Mouse (Mus musculus) brown adipose tissue, adult 24 weeks (tissue): ENCODE results near the gene Elp5. TPM values are rescaled to one million over a fixed set of nuclear protein-coding genes. Genes with fewer than 3 reads are reported as not detected.
"Not testable (repeated sequence)": the region's sequence is repeated elsewhere in the genome, so short reads cannot be mapped to it uniquely, and the experiment has no call there.

ENCODE experiments used
- H3K27ac ChIP-seq: fragments of 200-500 bp; replicated peaks from 2 replicates; pipeline ENCODE4 v1.5.1; 2012; ENCODE audit warnings: low read depth, mild to moderate bottlenecking, low read length
- H3K4me1 ChIP-seq: fragments of 200-500 bp; 2 replicates; pipeline ENCODE4 v1.6.1; 2012; ENCODE audit warnings: low read length, mixed read lengths; ENCODE audit not compliant: control insufficient read depth, insufficient read depth, insufficient read length
- H3K4me3 ChIP-seq: fragments of 200-500 bp; 2 replicates; pipeline ENCODE4 v1.5.1; 2012; ENCODE audit warnings: low read depth, mild to moderate bottlenecking, low read length, moderate library complexity; ENCODE audit not compliant: insufficient read depth
- polyA plus RNA-seq: library from polyadenylated mRNA; stranded (reverse); fragments of >200 nt; gene quantifications from 2 replicates; pipeline ENCODE4 v1.2.4, GENCODE M21; 2012; ENCODE audit not compliant: missing spikeins, insufficient read depth, insufficient read length

Elp5 gene
- polyA plus RNA-seq, 1 experiment = 66.7 TPM

DNA sequence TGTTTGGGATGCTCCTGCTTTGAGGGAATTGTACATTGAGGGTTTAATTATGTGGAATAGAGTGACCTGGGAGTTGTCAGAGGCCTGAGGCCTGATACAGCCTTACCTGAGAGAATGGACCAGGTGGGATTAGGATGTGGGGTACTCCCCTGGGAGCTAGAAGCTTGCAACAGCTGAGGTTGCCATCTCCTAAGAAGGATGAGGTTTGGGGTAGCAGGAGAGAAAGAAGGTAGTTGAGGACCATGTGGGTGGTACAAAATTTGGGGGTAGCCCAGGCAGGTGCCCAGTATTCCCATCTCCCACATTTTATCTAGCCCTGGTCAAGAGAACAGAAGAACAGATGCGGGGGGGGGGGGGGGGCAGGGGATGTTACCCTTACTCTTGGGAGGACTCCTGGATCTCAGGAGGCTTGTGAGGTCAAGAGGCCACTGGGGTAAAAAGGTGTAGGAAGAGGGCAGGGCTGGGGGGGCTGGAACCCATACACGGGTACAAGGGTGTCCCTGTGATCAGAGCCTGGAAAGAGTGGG is 37.2 kb upstream of the Elp5 start:
- no peaks in the 10 kb centered on the region for H3K4me1 ChIP-seq
- no peak overlapping the region for H3K4me3 ChIP-seq
- H3K27ac ChIP-seq = no peak overlapping the region

DNA sequence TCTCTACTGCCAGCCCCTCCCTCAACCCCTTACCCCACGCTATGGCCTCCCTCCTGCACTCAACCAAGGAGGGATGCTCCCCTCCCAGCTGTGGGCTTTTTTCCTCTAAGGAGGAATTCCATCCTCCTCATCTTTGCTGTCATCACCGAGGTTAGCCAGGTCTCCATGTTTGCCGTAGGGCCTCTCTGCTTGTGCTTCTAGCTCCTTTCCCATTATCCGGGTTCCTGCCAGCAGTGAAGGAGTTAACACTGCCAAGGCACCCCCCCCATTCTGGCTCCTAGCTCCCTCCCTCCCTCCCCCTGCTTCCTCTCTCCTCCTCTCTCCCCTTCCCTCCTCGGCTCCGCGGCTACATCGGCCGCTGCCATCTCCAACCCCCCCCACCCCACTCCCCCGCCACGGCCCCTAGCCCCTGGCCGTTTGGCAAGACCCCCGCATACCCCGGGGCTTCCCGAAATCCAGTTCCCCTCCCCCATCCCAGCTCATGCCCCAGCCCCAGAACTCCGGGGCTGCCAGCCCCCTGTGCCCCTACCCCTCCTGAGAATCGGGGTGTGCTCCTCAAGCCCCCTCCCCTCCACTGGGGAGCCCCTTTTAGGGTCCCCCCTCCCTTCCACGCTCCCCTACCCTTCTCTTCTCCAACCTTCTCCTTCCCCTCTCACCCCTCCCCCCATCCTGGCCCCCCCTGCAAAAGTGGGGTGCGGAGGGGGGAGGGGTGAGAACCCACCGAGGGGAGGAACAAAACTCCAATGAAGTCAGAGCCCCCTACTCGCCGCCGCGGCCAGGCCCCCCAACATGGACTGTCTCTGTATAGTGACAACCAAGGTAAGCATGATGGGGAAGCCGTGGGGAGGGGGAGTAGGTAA is 36.0 kb upstream of the Elp5 start:
- Histone ChIP-seq H3K4me1 (0 out of 2 replicates have a peak, but pooled peaks cover 2% of the 10 kb centered on the region), H3K27ac (no peak overlapping the region), H3K4me3 (peak overlapping the region; percentile 27; the same call in 1 of the 2 replicates)

DNA sequence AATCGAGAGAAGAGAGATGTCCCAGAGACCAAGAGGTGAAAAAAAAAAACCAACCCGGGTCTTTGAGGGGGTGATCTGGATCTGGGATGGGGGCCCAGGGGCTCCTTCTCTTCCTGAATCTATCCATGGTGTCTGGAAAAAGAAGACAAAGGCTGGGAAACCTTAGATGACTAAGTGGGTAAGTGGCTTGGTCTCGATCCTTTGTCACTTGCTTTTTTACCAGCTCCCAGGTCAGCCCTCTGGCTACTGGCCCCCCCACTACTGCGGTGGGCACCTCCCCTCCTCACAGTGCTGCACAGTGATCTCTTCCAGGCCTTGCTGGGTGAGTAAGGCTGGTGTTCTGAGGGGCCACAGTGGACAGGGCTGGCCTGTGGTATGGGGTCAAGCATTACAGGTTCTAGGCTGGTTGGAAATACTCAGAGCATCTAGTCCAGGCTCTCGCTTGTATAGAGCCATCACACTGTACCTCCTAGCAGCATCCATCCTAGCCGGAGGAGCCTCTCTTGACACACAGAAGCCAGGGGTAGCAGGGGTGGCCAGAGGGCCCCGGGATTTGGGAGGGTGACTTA is 35.0 kb upstream of the Elp5 start:
- H3K4me1 ChIP-seq = 0 out of 2 replicates have a peak, but pooled peaks cover 2% of the 10 kb centered on the region

DNA sequence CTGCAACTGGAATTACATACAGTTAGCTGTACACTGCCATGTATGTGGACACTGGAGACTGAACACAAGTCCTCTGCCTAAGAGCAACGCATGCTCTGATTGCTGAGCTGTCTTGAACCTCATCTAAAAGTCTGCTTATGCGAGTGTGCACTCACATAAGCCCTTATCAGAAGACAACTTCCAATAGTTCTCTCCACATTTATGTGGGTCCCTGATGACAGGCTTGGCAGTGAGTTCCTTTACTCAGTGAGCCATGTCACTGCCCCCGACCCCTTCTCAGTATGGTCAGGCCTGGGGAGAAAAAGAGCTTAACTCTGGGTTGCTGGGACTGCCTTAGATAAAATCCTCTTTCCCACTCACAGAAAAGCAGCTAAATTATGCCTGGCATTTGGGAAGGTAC is 34.4 kb upstream of the Elp5 start, which contains the start of gene Dlg4:
Dlg4 (plus strand) TSS at position 274 of the 400 bp plus-strand sequence.
- Histone ChIP-seq H3K4me3 (no peak within 1 kb of the TSS), H3K4me1 (0 out of 2 replicates have a peak, but pooled peaks cover 2% of the 10 kb centered on the region), H3K27ac (no peak within 1 kb of the TSS)

More for the DNA sequence above, 35.0 kb upstream of the Elp5 start:
- Histone ChIP-seq H3K27ac (no peak overlapping the region), H3K4me3 (no peak overlapping the region)

DNA sequence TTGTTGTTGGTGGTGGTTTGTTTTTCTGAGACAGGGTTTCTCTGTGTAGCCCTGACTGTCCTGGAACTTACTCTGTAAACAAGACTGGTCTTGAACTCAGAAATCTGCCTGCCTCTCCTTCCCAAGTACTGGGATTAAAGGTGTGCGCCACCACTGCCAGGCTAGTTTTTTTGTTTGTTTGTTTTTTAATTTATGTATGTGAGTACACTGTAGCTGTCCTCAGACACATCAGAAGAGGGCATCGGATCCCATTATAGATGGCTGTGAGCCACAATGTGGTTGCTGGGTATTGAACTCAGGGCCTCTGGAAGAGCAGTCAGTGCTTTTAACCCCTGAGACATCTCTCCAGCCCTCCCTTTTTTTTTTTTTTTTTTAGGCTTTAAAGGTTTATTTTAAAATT is 33.9 kb upstream of the Elp5 start:
- H3K4me3 ChIP-seq, H3K4me1 ChIP-seq, H3K27ac ChIP-seq: not testable (repeated sequence)

DNA sequence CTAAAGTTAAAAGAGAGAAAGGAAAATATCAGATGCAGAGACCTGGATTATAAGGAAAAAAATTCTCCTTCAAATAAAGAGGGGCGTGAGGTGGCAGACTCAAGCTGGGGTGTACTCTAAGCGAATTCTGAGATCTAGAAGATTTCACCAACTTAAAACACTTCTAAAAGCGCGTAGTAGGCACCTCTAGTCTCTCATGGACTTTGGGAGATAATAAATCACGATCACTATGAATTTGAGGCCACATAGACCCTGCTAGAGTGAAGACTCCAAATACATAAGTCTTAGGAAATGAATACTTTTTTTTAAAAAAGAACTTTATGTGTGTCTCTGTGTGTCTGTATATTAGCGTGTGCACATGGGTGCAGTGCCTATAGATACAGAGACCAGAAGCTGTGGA is 33.4 kb upstream of the Elp5 start:
- H3K27ac ChIP-seq = no peak overlapping the region
- 0 out of 2 replicates have a peak, but pooled peaks cover 2% of the 10 kb centered on the region for H3K4me1 ChIP-seq
- no peak overlapping the region for H3K4me3 ChIP-seq

DNA sequence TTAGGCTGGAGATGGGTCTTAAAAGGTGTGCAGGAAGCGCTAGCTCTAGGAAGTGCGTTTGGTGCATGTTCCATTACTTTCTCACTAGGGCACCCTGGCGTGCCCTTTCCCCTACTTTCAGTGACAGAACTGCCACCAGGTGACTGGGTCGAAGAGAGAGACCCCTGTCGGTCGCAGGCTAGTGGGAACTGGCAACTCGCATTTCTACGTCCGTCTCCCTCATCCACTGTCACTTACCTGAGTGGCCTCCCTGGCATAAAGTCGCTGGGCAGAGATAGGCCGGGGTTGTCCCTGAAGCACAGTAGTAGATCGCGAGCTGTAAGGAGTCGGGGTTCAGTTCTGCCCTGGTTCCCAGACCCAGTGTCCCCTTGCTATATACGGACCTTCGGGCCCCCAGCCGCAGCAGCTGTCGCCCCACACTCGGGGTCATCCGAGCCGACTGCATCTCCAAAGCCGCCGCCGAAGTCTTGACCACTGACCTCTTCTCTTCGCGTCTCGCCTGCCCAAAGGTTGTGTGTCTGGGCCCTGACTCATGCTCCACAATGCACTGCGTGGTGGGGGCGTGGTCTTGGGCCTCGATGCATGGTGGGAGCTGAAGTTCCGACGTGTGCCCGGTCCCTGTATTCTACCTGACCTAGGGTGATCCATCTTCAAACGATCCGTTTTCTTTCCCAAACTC is 32.7 kb upstream of the Elp5 start, which contains the start of gene Acadvl:
Acadvl (minus strand) TSS at position 532 of the 679 bp plus-strand sequence.
- Histone ChIP-seq H3K4me1 (0 out of 2 replicates have a peak, but pooled peaks cover 2% of the 10 kb centered on the region), H3K4me3 (peak within 1 kb of the TSS; percentile 82), H3K27ac (peak within 1 kb of the TSS; percentile 98)

DNA sequence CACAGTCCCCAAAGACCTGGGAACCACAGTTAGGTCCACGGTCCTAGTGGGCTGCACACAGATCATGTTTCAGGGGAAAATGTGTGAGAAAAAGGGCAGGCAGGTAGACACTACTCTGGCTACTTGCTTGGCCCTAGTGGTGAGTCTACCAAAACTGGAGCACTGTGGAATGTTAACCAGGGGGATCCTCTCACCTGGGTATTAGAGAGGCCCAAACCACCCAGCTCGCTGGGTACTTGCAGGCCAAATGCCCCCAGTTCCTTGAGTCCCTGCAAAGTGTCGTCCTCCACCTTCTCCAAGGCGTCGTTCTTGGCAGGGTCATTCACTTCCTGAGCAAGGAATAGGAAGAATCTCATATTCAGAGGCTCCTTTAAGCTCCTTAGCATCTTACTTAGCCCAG is 31.7 kb upstream of the Elp5 start:
- H3K27ac ChIP-seq = peak overlapping the region; percentile 98
- H3K4me3 ChIP-seq = peak overlapping the region; percentile 82
- H3K4me1 ChIP-seq = 0 out of 2 replicates have a peak, but pooled peaks cover 2% of the 10 kb centered on the region

DNA sequence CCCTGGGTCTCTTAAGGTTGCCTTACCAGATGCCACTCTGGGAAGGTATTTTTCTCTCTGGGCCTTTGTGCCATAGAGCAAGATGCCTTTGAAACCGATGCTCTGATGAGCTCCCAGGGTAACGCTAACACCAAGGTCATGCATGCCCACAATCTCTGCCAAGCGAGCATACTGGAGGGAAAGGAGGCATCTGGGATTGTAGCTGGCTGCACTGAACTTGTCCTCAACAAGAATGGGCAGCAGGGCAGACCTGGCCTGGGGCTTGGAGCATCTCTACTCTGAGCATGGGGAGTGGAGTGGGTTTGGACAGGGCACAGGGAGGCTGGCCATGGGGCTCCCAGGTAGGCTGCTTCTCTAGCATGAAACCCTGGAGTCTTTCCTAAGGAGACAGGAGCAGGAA is 31.1 kb upstream of the Elp5 start:
- H3K27ac ChIP-seq = 0 out of 2 replicates have a peak overlapping the region, but pooled peaks have one; percentile 13
- 0 out of 2 replicates have a peak, but pooled peaks cover 2% of the 10 kb centered on the region for H3K4me1 ChIP-seq
- H3K4me3 ChIP-seq = peak overlapping the region; percentile 82; the same call in 1 of the 2 replicates

DNA sequence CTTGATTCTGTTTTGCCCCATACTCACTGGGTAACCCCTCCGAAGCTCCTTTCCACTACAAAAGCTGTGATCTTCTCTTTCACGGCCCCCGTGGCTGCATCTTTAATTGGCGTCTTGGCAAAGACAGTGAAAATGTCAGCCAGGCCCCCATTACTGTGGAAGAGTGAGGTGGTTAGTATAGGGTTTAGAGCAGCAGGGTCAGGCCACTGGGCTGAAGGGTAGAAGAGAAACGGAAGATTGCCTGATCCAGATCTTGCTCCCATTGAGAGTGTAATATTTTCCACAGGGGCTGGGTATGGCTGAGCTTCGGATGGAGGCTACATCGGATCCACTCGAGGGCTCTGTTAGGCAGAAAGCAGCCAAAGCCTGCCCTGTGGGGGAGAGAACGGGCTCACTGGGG is 30.6 kb upstream of the Elp5 start:
- no peak overlapping the region for H3K27ac ChIP-seq
- no peak overlapping the region for H3K4me3 ChIP-seq
- 0 out of 2 replicates have a peak, but pooled peaks cover 2% of the 10 kb centered on the region for H3K4me1 ChIP-seq

DNA sequence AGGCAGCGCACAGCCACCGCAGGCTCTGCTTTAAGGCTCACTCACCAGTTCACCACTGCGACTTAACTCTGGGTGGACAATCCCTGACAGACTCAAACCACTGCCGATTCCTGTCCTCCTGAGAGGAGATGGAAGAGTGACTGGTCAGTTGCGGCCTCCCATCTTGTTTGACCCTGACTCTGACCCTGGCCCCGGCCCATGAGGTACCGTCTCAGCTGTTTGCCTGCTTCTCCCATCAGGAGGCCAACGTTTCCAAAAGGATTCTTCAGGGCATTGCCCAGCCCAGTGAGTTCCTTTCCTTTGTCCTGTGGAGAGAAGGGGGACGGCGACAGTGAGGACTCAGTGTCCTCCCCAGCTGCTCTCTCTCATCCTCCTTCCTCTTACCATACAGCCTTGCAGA is 28.6 kb upstream of the Elp5 start:
- H3K27ac ChIP-seq = no peak overlapping the region
- H3K4me1 ChIP-seq = 0 out of 2 replicates have a peak, but pooled peaks cover 2% of the 10 kb centered on the region
- H3K4me3 ChIP-seq = no peak overlapping the region

DNA sequence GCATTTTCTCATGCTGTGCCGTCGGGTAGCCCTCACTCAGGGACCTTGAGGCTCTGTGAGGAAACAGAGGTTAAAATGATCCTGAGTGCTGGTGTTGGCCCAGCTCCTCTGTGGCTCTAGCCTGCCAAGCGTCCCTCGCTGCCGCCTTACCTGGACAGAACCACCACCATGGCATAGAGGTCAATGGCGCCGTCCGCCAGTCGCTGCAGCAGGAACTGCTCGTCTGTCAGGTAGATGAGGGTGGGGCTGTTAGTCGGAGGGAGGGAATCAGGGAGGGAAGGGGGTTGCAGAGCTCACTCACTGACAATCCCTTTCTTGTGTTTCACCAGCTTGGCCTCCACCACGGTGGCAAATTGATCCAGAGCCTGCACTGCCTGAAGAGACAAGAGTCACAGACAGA is 28.2 kb upstream of the Elp5 start:
- 0 out of 2 replicates have a peak, but pooled peaks cover 2% of the 10 kb centered on the region for H3K4me1 ChIP-seq
- H3K4me3 ChIP-seq = no peak overlapping the region
- no peak overlapping the region for H3K27ac ChIP-seq

DNA sequence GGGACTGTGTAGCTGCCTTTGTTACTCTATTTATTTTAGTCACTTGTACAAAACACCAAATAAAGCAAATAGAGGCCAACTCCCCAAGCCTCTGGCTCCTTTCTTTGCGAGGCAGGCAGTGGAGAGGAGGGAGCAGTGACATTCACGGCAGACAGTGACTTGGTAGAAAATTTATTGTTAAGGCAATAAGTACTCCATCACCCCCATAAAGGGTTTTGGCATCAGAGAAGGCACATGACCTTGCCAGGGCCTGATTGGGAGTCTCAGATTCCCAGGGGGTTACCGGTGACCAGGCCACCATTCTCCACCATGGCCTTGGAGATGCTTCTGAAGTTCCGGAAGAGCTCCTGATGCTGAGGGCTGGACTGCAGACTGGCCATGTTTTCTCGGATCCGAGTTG is 27.7 kb upstream of the Elp5 start:
- no peak overlapping the region for H3K4me3 ChIP-seq
- H3K27ac ChIP-seq = no peak overlapping the region
- H3K4me1 ChIP-seq = 0 out of 2 replicates have a peak, but pooled peaks cover 2% of the 10 kb centered on the region

DNA sequence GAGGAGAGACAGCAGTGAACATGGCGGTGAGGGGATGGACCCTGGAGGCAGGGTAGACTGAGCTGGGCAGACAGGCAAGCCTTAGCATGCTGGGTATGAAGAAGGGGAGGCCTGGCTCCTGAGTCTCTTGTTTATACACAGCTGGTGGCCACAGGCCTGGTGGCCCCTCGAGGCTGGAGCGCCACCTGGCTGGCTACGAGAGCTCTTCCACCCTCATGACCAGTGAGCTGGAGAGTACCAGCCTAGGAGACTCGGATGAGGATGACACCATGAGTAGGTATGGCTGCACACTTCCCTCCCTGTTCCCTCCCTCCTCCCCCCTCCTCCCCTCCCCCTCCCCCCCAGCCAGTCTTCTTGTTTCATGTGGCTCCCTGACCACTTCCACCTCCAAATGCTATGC is 23.2 kb upstream of the Elp5 start:
- Histone ChIP-seq H3K27ac (no peak overlapping the region), H3K4me3 (no peak overlapping the region), H3K4me1 (no peaks in the 10 kb centered on the region)

DNA sequence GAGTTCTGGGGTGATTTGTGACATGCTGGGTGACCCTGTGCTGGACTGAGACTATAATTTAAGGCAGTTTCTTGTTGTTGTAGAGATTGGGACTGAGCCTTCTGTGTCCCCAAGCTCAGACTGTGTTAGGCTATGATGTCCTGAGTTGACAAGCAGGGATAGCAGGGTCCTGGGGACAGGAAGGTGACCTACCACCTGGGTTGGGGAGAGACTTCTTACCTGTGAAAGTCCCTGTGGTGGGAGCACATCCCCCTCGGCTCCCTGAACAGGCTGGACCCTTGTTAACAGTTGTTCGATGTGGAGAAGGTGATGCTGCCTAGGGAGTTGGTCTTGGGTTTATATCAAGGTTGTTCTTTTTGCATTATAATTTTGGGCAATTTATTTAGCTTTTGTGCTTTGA is 20.2 kb upstream of the Elp5 start:
- Histone ChIP-seq H3K4me3 (peak overlapping the region; percentile 8; the same call in 1 of the 2 replicates), H3K27ac (no peak overlapping the region), H3K4me1 (no peaks in the 10 kb centered on the region)
